Mouse (Mus musculus) E14TG2a.4 (cell line): ENCODE data around the gene Zc3h7b.

Experiments
- CTCF ChIP-seq: conservative IDR thresholded peaks from 2 replicates; pipeline ENCODE4 v1.5.1; 2014; ENCODE audit warnings: low read length
- POU5F1 ChIP-seq: IDR thresholded peaks from 2 replicates; pipeline ENCODE4 v1.6.1; 2014; ENCODE audit warnings: low read length, borderline replicate concordance

DNA sequence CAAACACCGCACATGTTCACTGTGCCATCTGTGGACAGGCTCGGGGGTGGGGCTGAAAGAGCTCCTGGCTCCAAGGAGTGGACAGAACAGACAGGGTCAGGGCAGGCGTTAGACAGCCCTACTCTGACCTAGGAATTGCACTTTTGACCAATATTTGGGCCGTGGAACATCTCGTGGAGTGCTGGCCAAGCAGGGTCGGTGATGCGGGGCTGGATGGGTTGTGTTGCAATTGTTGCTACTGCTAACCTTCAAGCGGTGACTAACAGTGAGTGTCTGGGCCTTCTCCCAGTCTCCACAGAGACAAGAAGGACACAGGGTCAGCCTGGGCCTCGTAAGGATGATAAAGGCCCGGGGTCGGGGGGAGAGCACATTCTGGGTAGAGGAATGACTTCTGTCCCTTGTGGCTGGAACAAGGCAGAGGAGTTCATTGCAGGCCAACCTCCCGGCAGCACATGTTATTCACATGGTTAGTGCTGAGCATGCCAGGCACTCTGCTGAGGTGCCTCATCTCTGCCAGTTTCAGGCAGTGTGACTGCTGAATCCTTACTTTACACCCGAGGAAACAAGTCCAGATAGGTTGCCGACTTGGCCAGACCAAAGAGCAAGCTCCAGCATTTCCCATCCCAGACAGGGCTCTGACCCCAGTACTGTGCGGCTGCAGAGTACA lies 29.8 kb downstream of the Zc3h7b start:
- TF ChIP-seq CTCF (no peak), POU5F1 (no peak)
